Mouse (Mus musculus): ENCODE results near the gene D3Ertd254e. TPM values are rescaled to one million over a fixed set of nuclear protein-coding genes. Genes with fewer than 3 reads are reported as not detected.

Gene D3Ertd254e
- polyA plus RNA-seq, 1 experiment from 2014 or later = 10.2 TPM

- H3K27ac ChIP-seq = no peak overlapping the region
- ATAC-seq (ENCODE audit: insufficient number of reproducible peaks, insufficient read depth, low FRiP score, low TSS enrichment) = no peak
- H3K36me3 ChIP-seq = no peaks in the 10 kb centered on the region; the same call in 1 of the 2 replicates
- WGBS = 89% methylated on average over 2 of the region's 2 CpGs
- no peaks in the 10 kb centered on the region for H3K27me3 ChIP-seq
- H3K4me2 ChIP-seq (replicated peaks) = no peak overlapping the region
- no peak overlapping the region for H3K4me3 ChIP-seq
- H3K9ac ChIP-seq = no peak overlapping the region
- H3K9me3 ChIP-seq = no peaks in the 10 kb centered on the region
- no peaks in the 10 kb centered on the region for H3K4me1 ChIP-seq
Measured at GRCm38 (mm10) chr3:36173761-36174160, 22.9 kb downstream of the D3Ertd254e start.

DNA sequence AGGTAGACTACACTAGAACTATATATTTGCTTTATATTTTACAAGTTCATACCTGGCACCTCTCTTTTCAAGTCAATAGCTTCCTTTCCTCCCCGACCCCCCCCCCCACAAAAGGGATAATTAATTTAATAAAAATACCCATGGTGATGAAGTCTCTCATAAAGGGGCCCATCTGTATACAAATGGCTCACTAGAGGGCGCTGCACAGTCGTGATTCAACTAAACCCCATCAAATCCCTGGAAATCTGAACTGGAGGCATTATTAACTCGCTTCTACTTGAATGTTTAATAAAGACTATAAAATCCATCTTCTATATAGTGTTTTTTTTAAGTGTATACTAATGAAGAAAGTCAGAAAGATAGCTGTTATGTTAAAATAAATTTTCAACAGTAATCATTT, 30.7 kb downstream of the D3Ertd254e start:
- H3K36me3 ChIP-seq = no peaks in the 10 kb centered on the region
- no peak overlapping the region for H3K4me2 ChIP-seq (replicated peaks)
- H3K27me3 ChIP-seq = no peaks in the 10 kb centered on the region
- no peak overlapping the region for H3K27ac ChIP-seq
- WGBS = 10% methylated on average over 4 of the region's 4 CpGs
- H3K9ac ChIP-seq = no peak overlapping the region
- H3K9me3 ChIP-seq = no peaks in the 10 kb centered on the region
- no peak for ATAC-seq (ENCODE audit: insufficient number of reproducible peaks, insufficient read depth, low FRiP score, low TSS enrichment)
- no peak overlapping the region for H3K4me3 ChIP-seq
- H3K4me1 ChIP-seq = no peaks in the 10 kb centered on the region

- ATAC-seq (ENCODE audit: insufficient number of reproducible peaks, insufficient read depth, low FRiP score, low TSS enrichment) = no peak
Measured at GRCm38 (mm10) chr3:36186510-36186909, 35.7 kb downstream of the D3Ertd254e start.

DNA sequence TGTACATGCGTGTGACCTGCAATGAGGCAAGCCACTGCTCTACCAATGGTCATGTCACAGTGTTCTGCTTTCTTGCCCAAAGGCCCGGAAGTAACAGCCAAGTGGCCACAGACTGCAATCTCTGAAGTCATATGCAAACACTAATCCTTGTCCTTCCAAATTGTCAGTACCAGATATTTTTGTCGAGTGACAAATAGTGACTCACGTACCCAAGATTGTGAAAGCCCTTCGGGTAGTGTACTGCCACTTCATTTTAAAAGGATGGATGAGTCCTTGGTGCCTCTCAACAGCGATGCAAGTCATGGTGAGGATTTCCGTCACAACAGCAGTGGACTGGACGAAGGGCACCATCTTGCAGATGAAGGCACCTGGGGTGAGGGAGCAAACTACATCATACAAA, 38.4 kb downstream of the D3Ertd254e start:
- WGBS = 92% methylated on average over 8 of the region's 8 CpGs
- no peak overlapping the region for H3K27ac ChIP-seq
- no peaks in the 10 kb centered on the region for H3K36me3 ChIP-seq
- no peak overlapping the region for H3K4me3 ChIP-seq
- no peak overlapping the region for H3K4me2 ChIP-seq (replicated peaks)
- H3K9me3 ChIP-seq = no peaks in the 10 kb centered on the region
- H3K27me3 ChIP-seq = no peaks in the 10 kb centered on the region
- no peaks in the 10 kb centered on the region for H3K4me1 ChIP-seq
- no peak for ATAC-seq (ENCODE audit: insufficient number of reproducible peaks, insufficient read depth, low FRiP score, low TSS enrichment)
- H3K9ac ChIP-seq = no peak overlapping the region

More at GRCm38 (mm10) chr3:36186510-36186909, 35.7 kb downstream of the D3Ertd254e start:
- Histone ChIP-seq H3K27me3 (no peaks in the 10 kb centered on the region), H3K9me3 (no peaks in the 10 kb centered on the region), H3K4me1 (no peaks in the 10 kb centered on the region), H3K36me3 (no peaks in the 10 kb centered on the region), H3K4me3 (no peak overlapping the region), H3K4me2 (replicated peaks) (no peak overlapping the region), H3K27ac (no peak overlapping the region), H3K9ac (no peak overlapping the region)
- 84% methylated on average over 4 of the region's 4 CpGs for WGBS

DNA sequence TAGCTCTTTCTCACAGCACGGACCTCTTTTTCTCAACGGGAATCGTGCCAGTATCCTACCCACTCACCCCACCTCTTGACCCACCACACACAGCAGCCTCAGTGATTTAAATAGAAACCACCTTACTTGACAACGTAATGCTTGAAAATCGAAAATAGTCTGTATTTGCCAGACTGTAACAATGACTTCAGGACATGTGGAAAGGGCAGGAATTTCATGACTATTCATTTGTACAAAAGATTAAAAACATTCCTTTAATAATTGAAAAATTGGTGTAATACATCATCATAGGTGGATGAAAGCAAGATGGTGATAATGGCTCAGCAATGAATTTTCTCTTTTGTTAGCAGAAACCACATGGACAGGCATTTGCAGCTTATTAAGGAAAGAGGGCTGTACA, 50.3 kb downstream of the D3Ertd254e start:
- Histone ChIP-seq H3K4me1 (no peaks in the 10 kb centered on the region), H3K4me2 (replicated peaks) (no peak overlapping the region), H3K27ac (no peak overlapping the region), H3K4me3 (no peak overlapping the region), H3K9me3 (no peaks in the 10 kb centered on the region), H3K36me3 (no peaks in the 10 kb centered on the region), H3K27me3 (no peaks in the 10 kb centered on the region), H3K9ac (no peak overlapping the region)
- WGBS = 59% methylated on average over 5 of the region's 5 CpGs
- ATAC-seq (ENCODE audit: insufficient number of reproducible peaks, insufficient read depth, low FRiP score, low TSS enrichment) = no peak

DNA sequence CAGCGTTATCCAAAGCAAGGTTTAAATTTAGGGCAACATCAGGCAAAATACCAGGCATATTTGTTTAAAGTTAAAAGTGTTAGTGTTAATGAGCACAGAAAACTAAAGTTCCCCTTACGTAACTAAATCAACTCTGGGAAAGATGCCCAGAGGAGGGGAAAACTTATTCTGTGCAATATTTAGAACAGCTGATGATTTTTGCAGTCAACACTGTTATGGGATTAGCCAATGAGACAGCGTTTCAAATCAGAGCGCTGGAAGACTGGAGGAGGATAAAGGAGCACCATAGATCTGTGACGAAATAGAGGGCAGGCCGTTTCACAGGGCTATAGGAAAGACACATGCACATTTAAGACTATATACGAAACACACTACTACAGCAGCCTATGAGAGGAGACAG, 52.1 kb downstream of the D3Ertd254e start:
- Histone ChIP-seq H3K27ac (no peak overlapping the region), H3K27me3 (no peaks in the 10 kb centered on the region), H3K4me3 (no peak overlapping the region), H3K36me3 (no peaks in the 10 kb centered on the region), H3K9ac (no peak overlapping the region), H3K4me1 (no peaks in the 10 kb centered on the region), H3K9me3 (no peaks in the 10 kb centered on the region), H3K4me2 (replicated peaks) (no peak overlapping the region)
- 71% methylated on average over 7 of the region's 7 CpGs for WGBS
- ATAC-seq (ENCODE audit: insufficient number of reproducible peaks, insufficient read depth, low FRiP score, low TSS enrichment) = no peak

DNA sequence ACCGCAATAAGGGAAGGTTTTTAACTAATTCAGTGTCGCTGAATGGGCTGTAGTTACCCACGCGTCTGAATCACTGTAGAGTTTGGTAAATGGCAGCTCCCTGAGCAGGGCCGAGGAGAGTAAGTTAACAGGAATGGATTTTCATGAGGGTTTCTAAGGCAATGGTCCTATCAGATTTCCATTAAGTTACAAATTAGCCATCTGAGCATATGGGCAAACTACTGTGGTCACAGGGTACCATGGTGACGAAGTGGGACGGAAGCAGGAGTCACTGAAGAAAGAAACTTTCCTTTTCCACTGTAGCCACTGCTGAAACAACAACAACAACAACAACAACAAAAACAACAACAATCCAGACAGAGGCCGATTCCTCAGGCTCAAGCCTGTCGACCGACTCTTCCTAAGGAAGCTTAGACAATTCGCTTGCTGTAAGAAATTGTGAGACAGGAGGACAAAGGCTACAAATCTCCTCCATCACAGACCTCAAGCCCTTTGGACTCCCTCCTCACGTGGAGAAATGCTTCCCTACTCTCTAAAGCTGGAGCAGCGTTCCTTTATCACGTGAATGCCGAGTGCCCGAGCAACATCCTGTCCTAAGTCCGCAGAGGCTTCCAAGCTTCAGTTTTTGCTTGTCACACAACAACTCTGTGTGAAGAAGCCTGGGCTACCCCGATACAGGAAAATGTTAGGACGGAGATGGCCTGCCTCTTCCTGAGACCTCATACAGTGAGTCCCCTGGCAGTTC, 56.9 kb downstream of the D3Ertd254e start:
- no peaks in the 10 kb centered on the region for H3K27me3 ChIP-seq
- H3K27ac ChIP-seq = no peak overlapping the region
- H3K4me1 ChIP-seq = no peaks in the 10 kb centered on the region
- H3K36me3 ChIP-seq = no peaks in the 10 kb centered on the region
- H3K9me3 ChIP-seq = no peaks in the 10 kb centered on the region
- ATAC-seq (ENCODE audit: insufficient number of reproducible peaks, insufficient read depth, low FRiP score, low TSS enrichment) = no peak
- H3K4me2 ChIP-seq (replicated peaks) = no peak overlapping the region
- no peak overlapping the region for H3K9ac ChIP-seq
- 73% methylated on average over 19 of the region's 19 CpGs for WGBS
- no peak overlapping the region for H3K4me3 ChIP-seq

DNA sequence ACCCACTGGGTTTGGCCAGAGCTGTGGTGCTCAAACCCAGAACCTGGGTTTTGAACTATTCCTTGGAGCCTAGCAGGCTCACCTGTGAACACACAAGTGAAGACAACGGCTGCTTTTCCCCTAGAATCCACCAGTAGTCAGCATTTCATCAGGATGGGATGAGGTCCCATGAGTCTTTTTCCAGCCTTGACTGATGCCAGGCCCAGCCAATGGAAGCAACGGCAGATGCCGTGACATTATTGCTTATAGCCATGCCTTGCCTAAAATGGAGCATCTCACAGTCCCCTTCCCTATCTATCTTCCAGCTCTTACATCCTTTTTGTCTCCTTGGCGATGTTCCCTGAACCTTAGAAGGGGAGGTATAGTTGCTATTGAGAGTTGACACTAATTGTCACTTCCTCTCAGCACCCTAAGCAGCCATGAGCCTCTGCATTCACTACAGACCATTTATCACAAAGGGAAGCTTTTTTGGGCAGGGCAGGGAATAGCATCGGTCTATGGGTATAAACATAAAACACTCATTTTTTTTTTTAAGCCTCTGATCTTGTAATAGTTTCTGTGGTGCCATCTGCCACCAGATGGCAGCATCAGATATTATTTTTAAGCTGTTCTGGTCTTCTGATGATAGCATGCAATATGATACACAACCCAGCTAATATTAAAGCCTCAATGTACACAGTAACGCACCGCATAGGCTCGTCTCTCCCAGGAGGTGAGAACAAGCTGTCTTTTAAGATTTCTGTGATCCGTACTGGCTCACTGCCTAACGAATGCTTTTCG, 59.1 kb downstream of the D3Ertd254e start:
- Histone ChIP-seq H3K4me1 (no peaks in the 10 kb centered on the region), H3K27ac (no peak overlapping the region), H3K27me3 (no peaks in the 10 kb centered on the region), H3K4me3 (no peak overlapping the region), H3K4me2 (replicated peaks) (no peak overlapping the region), H3K36me3 (no peaks in the 10 kb centered on the region), H3K9ac (no peak overlapping the region), H3K9me3 (no peaks in the 10 kb centered on the region)
- ATAC-seq (ENCODE audit: insufficient number of reproducible peaks, insufficient read depth, low FRiP score, low TSS enrichment) = no peak
- WGBS = 61% methylated on average over 11 of the region's 11 CpGs

DNA sequence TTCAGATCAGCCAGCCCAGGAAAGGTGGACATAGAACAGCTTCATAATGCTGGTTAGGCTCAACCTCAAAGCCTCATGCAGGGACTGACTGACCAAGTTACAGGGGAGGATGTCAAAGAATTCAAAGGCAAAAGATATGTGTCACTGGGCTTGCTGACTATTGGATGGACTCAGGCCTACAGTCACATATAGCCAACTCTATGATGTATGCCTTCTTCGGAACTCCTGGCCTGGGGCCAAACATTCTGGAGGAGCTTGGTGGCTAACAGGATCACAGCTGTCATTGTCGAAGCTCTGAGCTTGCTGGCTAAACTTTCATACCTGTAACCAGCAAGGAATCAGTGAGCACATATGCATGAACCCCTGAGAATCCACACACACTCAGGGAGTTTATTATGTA, 60.1 kb downstream of the D3Ertd254e start:
- Histone ChIP-seq H3K4me3 (no peak overlapping the region), H3K4me1 (no peaks in the 10 kb centered on the region), H3K36me3 (no peaks in the 10 kb centered on the region), H3K4me2 (replicated peaks) (no peak overlapping the region), H3K27ac (no peak overlapping the region), H3K9ac (no peak overlapping the region), H3K27me3 (no peaks in the 10 kb centered on the region), H3K9me3 (no peaks in the 10 kb centered on the region)
- WGBS = 65% methylated on average over 2 of the region's 2 CpGs
- ATAC-seq (ENCODE audit: insufficient number of reproducible peaks, insufficient read depth, low FRiP score, low TSS enrichment) = no peak

- 79% methylated on average over 4 of the region's 4 CpGs for WGBS
- no peak for ATAC-seq (ENCODE audit: insufficient number of reproducible peaks, insufficient read depth, low FRiP score, low TSS enrichment)
- no peak overlapping the region for H3K4me2 ChIP-seq (replicated peaks)
- H3K9ac ChIP-seq = no peak overlapping the region
- H3K4me3 ChIP-seq = no peak overlapping the region
- H3K36me3 ChIP-seq = no peaks in the 10 kb centered on the region
- H3K9me3 ChIP-seq = no peaks in the 10 kb centered on the region
- H3K27ac ChIP-seq = no peak overlapping the region
- no peaks in the 10 kb centered on the region for H3K4me1 ChIP-seq
- H3K27me3 ChIP-seq = no peaks in the 10 kb centered on the region
Measured at GRCm38 (mm10) chr3:36212758-36213157, 61.9 kb downstream of the D3Ertd254e start.
